Mouse (Mus musculus): Measurements from ENCODE around the gene 1600015I10Rik. TPM values are rescaled to one million over a fixed set of nuclear protein-coding genes. Genes with fewer than 3 reads are reported as not detected.
"Not testable (repeated sequence)": the region's sequence is repeated elsewhere in the genome, so short reads cannot be mapped to it uniquely, and the experiment has no call there.

Gene 1600015I10Rik
- polyA plus RNA-seq, 1 experiment: 0.06 TPM

GRCm38 (mm10) chr6:48958053-48958452 lies 28.4 kb downstream of the 1600015I10Rik start:
- DNase-seq (ENCODE audit: low read depth, low spot score): no peak
- WGBS: 28% methylated on average over 1 of the region's 1 CpGs

DNA sequence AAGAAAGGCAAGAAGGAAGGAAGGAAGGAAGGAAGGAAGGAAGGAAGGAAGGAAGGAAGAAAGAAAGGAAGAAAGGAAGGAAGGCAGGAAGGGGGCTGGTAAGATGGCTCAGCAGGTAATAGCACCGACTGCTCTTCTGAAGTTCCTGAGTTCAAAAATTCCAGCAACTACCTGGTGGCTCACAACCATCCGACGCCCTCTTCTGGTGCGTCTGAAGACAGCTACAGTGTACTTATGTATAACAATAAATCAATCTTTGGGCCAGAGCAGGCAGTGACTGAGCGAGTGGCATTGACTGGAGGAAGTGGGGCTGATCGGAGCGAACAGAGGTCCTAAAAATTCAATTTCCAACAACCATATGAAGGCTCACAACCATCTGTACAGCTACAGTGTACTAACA lies 29.5 kb downstream of the 1600015I10Rik start:
- DNase-seq (ENCODE audit: low read depth, low spot score): not testable (repeated sequence)

DNA sequence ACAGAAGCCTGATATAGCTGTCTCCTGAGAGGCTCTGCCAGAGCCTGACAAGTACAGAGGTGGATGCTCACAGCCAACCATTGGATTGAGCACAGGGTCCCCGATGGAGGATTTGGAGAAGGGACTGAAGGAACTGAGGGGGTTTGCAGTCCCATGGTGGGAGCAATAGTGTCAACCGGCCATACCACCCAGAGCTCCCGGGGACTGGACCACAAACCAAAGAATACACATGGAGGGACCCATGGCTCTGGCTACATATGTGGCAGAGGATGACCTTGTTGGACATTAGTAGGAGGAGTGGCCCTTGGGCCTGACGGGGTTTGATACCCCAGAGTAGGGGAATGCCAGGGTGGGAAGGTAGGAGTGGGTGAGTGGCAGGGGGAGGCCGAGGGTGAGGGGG lies 37.0 kb downstream of the 1600015I10Rik start:
- WGBS: 92% methylated on average over 5 of the region's 5 CpGs

More for the DNA sequence above, 29.5 kb downstream of the 1600015I10Rik start:
- WGBS: 12% methylated on average over 7 of the region's 7 CpGs

GRCm38 (mm10) chr6:48967868-48968267 lies 38.2 kb downstream of the 1600015I10Rik start:
- DNase-seq (ENCODE audit: low read depth, low spot score): no peak

More for the DNA sequence above, 37.0 kb downstream of the 1600015I10Rik start:
- DNase-seq (ENCODE audit: low read depth, low spot score): not testable (repeated sequence)

DNA sequence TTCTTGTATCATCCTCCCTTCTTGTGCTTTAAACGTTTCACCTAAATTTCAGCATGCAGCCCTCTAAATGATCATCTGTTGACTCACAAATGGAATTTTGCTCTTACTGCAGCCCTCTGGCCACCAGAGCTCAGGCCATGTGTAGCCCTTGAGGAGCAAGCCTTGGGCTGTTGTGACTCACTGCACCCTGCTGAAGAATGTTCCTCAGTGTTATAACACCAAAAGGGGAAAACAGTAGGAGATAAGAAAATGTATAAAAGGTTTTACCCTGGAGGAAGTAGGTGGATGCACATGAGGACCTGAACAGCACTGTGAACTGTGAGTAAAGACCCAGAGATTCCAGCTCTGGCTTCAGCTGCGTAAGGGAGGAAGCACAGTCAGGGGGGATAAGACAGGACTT lies 45.0 kb downstream of the 1600015I10Rik start, which contains the start of gene Doxl2:
TSS of gene Doxl2 (plus strand) at position 301 of the 400 bp plus-strand sequence.
- 75% methylated on average over 2 of the region's 2 CpGs for WGBS
- DNase-seq (ENCODE audit: low read depth, low spot score): no peak

- 60% methylated on average over 1 of the region's 1 CpGs for WGBS
Measured at GRCm38 (mm10) chr6:48979616-48980015, 49.9 kb downstream of the 1600015I10Rik start.

GRCm38 (mm10) chr6:48982305-48982704 lies 52.6 kb downstream of the 1600015I10Rik start:
- 64% methylated on average over 3 of the region's 3 CpGs for WGBS
- no peak for DNase-seq (ENCODE audit: low read depth, low spot score)

More at GRCm38 (mm10) chr6:48979616-48980015, 49.9 kb downstream of the 1600015I10Rik start:
- no peak for DNase-seq (ENCODE audit: low read depth, low spot score)

Other genes starting within 250 kb of the 1600015I10Rik start
- 20.7 and 24.6 TPM in 2 replicates for gene Gimap4, start 245.3 kb upstream of the 1600015I10Rik start, polyA plus RNA-seq (2012; rRNA removed)
- gene Gimap6, start 221.7 kb upstream of the 1600015I10Rik start, polyA plus RNA-seq (2012; rRNA removed): 11.9 and 12.3 TPM in 2 replicates
- 0.17 TPM in 1 of 2 replicates, not detected in the other for gene Gm28053, start 211.3 kb upstream of the 1600015I10Rik start, polyA plus RNA-seq (2012; rRNA removed)
- gene Gimap7, start 211.3 kb upstream of the 1600015I10Rik start, polyA plus RNA-seq (2012; rRNA removed): 4.7 and 5.0 TPM in 2 replicates
- 12.2 and 13.9 TPM in 2 replicates for gene Gimap1, start 190.8 kb upstream of the 1600015I10Rik start, polyA plus RNA-seq (2012; rRNA removed)
- 13.0 and 15.0 TPM in 2 replicates for gene Gimap5, start 183.7 kb upstream of the 1600015I10Rik start, polyA plus RNA-seq (2012; rRNA removed)
- 22.1 and 22.2 TPM in 2 replicates for gene Gimap3, start 159.0 kb upstream of the 1600015I10Rik start, polyA plus RNA-seq (2012; rRNA removed)
- 121 and 133 TPM in 2 replicates for gene Tmem176a, start 89.0 kb upstream of the 1600015I10Rik start, polyA plus RNA-seq (2012; rRNA removed)
- 338 and 348 TPM in 2 replicates for gene Tmem176b, start 88.4 kb upstream of the 1600015I10Rik start, polyA plus RNA-seq (2012; rRNA removed)
- gene Aoc1, start 57.0 kb upstream of the 1600015I10Rik start, polyA plus RNA-seq (2012; rRNA removed): 312 and 658 TPM in 2 replicates
- not detected in 2 replicates for gene Doxl2, start 45.1 kb downstream of the 1600015I10Rik start, polyA plus RNA-seq (2012; rRNA removed)
- not detected in 2 replicates for gene Svs1, start 57.0 kb downstream of the 1600015I10Rik start, polyA plus RNA-seq (2012; rRNA removed)
- 1.4 and 2.4 TPM in 2 replicates for gene Gpnmb, start 106.7 kb downstream of the 1600015I10Rik start, polyA plus RNA-seq (2012; rRNA removed)
- 13.7 and 14.4 TPM in 2 replicates for gene Malsu1, start 143.9 kb downstream of the 1600015I10Rik start, polyA plus RNA-seq (2012; rRNA removed)

All from large intestine, adult 2 months (tissue).